Mouse (Mus musculus): Measurements from ENCODE around the gene Dnajc10.

DNA sequence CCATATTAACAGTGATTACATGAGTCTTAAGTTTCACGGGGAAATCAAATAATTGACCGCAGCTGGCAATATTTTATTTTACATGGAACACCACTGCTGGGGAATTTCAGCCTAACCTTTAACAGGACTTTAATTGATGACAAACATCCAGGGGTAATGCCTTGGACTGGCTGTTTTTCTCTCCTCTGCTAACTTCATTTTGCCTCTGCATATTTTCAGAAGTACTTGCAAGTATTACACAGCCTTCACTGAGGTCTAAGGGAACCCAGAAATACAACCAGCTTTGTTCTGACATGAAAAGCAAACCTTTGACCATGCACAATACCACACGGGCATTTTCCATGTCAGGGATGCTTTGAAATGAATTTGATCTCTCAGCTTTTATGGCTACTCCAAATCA lies 81.6 kb downstream of the Dnajc10 start:
- TF ChIP-seq CTCF (IDR thresholded peaks at IDR 0.05; ENCODE audit: extremely low read depth, insufficient read depth, low read length) = no peak
- TF ChIP-seq POLR2A (IDR thresholded peaks at IDR 0.05; ENCODE audit: extremely low read depth, insufficient read depth, low read length) = no peak

Measured in cortical plate, adult 2 months (tissue).